ENCODE assay signal across 8 mouse cellular contexts in genomic region chr15:57600562-57600961, GRCm38 (mm10).
DNase-seq lines count a peak whose midpoint lies in the region; ATAC-seq lines count a peak whose summit lies in the region.

No protein-coding gene starts in this region.

- no peaks in the 10 kb centered on the region for H3K36me3 ChIP-seq in embryonic facial prominence, embryonic 14.5 days (ENCODE audit: control insufficient read depth, insufficient read depth, low read length)
- H3K36me3 ChIP-seq in hindbrain, embryonic 15.5 days = no peaks in the 10 kb centered on the region
- no peaks in the 10 kb centered on the region for H3K36me3 ChIP-seq in midbrain, embryonic 12.5 days

- no peaks in the 10 kb centered on the region for H3K4me1 ChIP-seq in embryonic facial prominence, embryonic 14.5 days (ENCODE audit: control insufficient read depth, insufficient read depth, low read length)
- H3K4me1 ChIP-seq in hindbrain, embryonic 15.5 days (replicated peaks) = 0 out of 2 replicates have a peak, but pooled peaks cover 2% of the 10 kb centered on the region
- no peaks in the 10 kb centered on the region for H3K4me1 ChIP-seq in midbrain, embryonic 12.5 days

- no peak overlapping the region for H3K27ac ChIP-seq in embryonic facial prominence, embryonic 14.5 days (replicated peaks; ENCODE audit: low read depth, low read length)
- H3K27ac ChIP-seq in hindbrain, embryonic 15.5 days (replicated peaks) = no peak overlapping the region
- no peak overlapping the region for H3K27ac ChIP-seq in midbrain, embryonic 12.5 days (replicated peaks)

- no peak overlapping the region for H3K9ac ChIP-seq in embryonic facial prominence, embryonic 14.5 days (ENCODE audit: low read depth, low read length)
- H3K9ac ChIP-seq in hindbrain, embryonic 15.5 days = no peak overlapping the region
- H3K9ac ChIP-seq in midbrain, embryonic 12.5 days (replicated peaks) = no peak overlapping the region

- intact Hi-C loops in left cerebral cortex, postnatal 10 days (cut with DNase I) = no loop called here

- no peak overlapping the region for H3K4me2 ChIP-seq in embryonic facial prominence, embryonic 14.5 days (ENCODE audit: low read depth, low read length)
- H3K4me2 ChIP-seq in hindbrain, embryonic 15.5 days = no peak overlapping the region
- H3K4me2 ChIP-seq in midbrain, embryonic 12.5 days (replicated peaks) = no peak overlapping the region

- H3K9me3 ChIP-seq in embryonic facial prominence, embryonic 14.5 days (ENCODE audit: control insufficient read depth, low read length) = no peaks in the 10 kb centered on the region
- H3K9me3 ChIP-seq in hindbrain, embryonic 15.5 days = no peaks in the 10 kb centered on the region
- no peaks in the 10 kb centered on the region for H3K9me3 ChIP-seq in midbrain, embryonic 12.5 days

- DNase-seq in layer of hippocampus, adult 11-12 months (ENCODE audit: low spot score) = peak; percentile 29
- DNase-seq in layer of hippocampus, adult 9-11 months = no peak
- DNase-seq in adrenal gland, postnatal 25 days = peak; percentile 44
- peak; percentile 55 for DNase-seq in embryonic facial prominence, embryonic 14.5 days (ENCODE audit: low spot score)
- DNase-seq in left cerebral cortex, postnatal 10 days (ENCODE audit: extremely low spot score in 1 of 2, low spot score in 2 of 2) = peak; percentile 30 to 34
- peak; percentile 15 to 22 for DNase-seq in spleen, postnatal 36 days (ENCODE audit: low spot score in 2 of 2)

- ATAC-seq in embryonic facial prominence, embryonic 14.5 days (ENCODE audit: low read depth) = 0 out of 2 replicates have a peak, but pooled peaks have one; percentile 77
- peak; percentile 69; the same call in 1 of the 2 replicates for ATAC-seq in hindbrain, embryonic 15.5 days (ENCODE audit: low FRiP score, low read depth)
- peak; percentile 60; the same call in 1 of the 2 replicates for ATAC-seq in midbrain, embryonic 12.5 days (ENCODE audit: low FRiP score, low read depth)

- WGBS in embryonic facial prominence, embryonic 14.5 days = 17% methylated on average over 6 of the region's 6 CpGs
- 14% methylated on average over 6 of the region's 6 CpGs for WGBS in hindbrain, embryonic 15.5 days
- 17% methylated on average over 6 of the region's 6 CpGs for WGBS in midbrain, embryonic 12.5 days

- H3K27me3 ChIP-seq in embryonic facial prominence, embryonic 14.5 days (replicated peaks; ENCODE audit: control insufficient read depth, insufficient read depth, low read length) = no peaks in the 10 kb centered on the region
- no peaks in the 10 kb centered on the region for H3K27me3 ChIP-seq in hindbrain, embryonic 15.5 days
- no peaks in the 10 kb centered on the region for H3K27me3 ChIP-seq in midbrain, embryonic 12.5 days

- H3K4me3 ChIP-seq in embryonic facial prominence, embryonic 14.5 days (ENCODE audit: low read depth, low read length) = no peak overlapping the region
- H3K4me3 ChIP-seq in hindbrain, embryonic 15.5 days = no peak overlapping the region
- H3K4me3 ChIP-seq in midbrain, embryonic 12.5 days = no peak overlapping the region
